Mouse (Mus musculus) hindbrain, embryonic 11.5 days (tissue): ENCODE data around the gene Slx4. TPM values are rescaled to one million over a fixed set of nuclear protein-coding genes. Genes with fewer than 3 reads are reported as not detected.

ENCODE experiments used
- ATAC-seq: fragments of 200-750 bp; cut with Nextera tagmentation; 2 replicates; pipeline ENCODE4 v1.8.0; 2017; ENCODE audit warnings: mild to moderate bottlenecking, moderate TSS enrichment, moderate library complexity; ENCODE audit not compliant: low FRiP score
- DNase-seq: peaks from one replicate; pipeline ENCODE4 v3.0.0-alpha.2; 2015; ENCODE audit warnings: low spot score
- H3K27ac ChIP-seq: fragments of 300-500 bp; sonication (generic); 2 replicates; pipeline ENCODE4 v1.5.1; 2014; ENCODE audit warnings: mild to moderate bottlenecking, low read depth, low read length
- H3K27me3 ChIP-seq: fragments of 300-500 bp; sonication (generic); 2 replicates; pipeline ENCODE4 v1.6.1; 2014; ENCODE audit warnings: mild to moderate bottlenecking, low read length, moderate library complexity, mixed read lengths; ENCODE audit not compliant: control insufficient read depth, insufficient read depth
- H3K36me3 ChIP-seq: fragments of 300-500 bp; sonication (generic); 2 replicates; pipeline ENCODE4 v1.6.1; 2014; ENCODE audit warnings: mild to moderate bottlenecking, low read length, moderate library complexity, mixed read lengths; ENCODE audit not compliant: control insufficient read depth, insufficient read depth
- H3K4me1 ChIP-seq: fragments of 300-500 bp; sonication (generic); replicated peaks from 2 replicates; pipeline ENCODE4 v1.6.1; 2014; ENCODE audit warnings: low read length, mixed read lengths; ENCODE audit not compliant: control insufficient read depth, insufficient read depth
- H3K4me2 ChIP-seq: fragments of 300-500 bp; sonication (generic); replicated peaks from 2 replicates; pipeline ENCODE4 v1.6.1; 2014; ENCODE audit warnings: mild to moderate bottlenecking, low read depth, low read length
- H3K4me3 ChIP-seq: fragments of 300-500 bp; sonication (generic); 2 replicates; pipeline ENCODE4 v1.5.1; 2014; ENCODE audit warnings: low read depth, low read length
- H3K9ac ChIP-seq: fragments of 300-500 bp; sonication (generic); 2 replicates; pipeline ENCODE4 v1.6.1; 2014; ENCODE audit warnings: low read depth, low read length
- H3K9me3 ChIP-seq: fragments of 300-500 bp; sonication (generic); 2 replicates; pipeline ENCODE4 v1.6.1; 2016; ENCODE audit warnings: low read length; ENCODE audit not compliant: control insufficient read depth
- WGBS: fragments of 180-500 bp; shearing (Covaris S2); extraction: QIAGEN DNeasy Blood & Tissue Kit; methylation state at CpG from one replicate; pipeline ENCODE4 v1.1.7; 2014; 5-methylcytosine and 5-hydroxymethylcytosine counted together
- polyA plus RNA-seq: library from polyadenylated mRNA; unstranded; fragments of >200 nt; fragmentation: Nextera tagmentation; extraction: Ambion mirVana; gene quantifications from 2 replicates; pipeline ENCODE4 v1.2.1, GENCODE M21; 2014

Slx4 gene
- polyA plus RNA-seq, 1 experiment from 2014 or later = 28.2 TPM

- Histone ChIP-seq H3K9me3 (no peaks in the 10 kb centered on the region), H3K9ac (no peak overlapping the region), H3K4me3 (no peak overlapping the region), H3K4me2 (no peak overlapping the region), H3K27me3 (no peaks in the 10 kb centered on the region), H3K27ac (no peak overlapping the region), H3K36me3 (peaks cover 4% of the 10 kb centered on the region; the same call in 1 of the 2 replicates), H3K4me1 (no peaks in the 10 kb centered on the region)
- 89% methylated on average over 2 of the region's 2 CpGs for WGBS
- ATAC-seq = no peak
- no peak for DNase-seq
These were observed 32.0 kb upstream of the Slx4 start for GRCm38 (mm10) chr16:4035575-4035974.

GRCm38 (mm10) chr16:4034476-4034875 lies 30.9 kb upstream of the Slx4 start:
- 88% methylated on average over 3 of the region's 3 CpGs for WGBS
- Histone ChIP-seq H3K4me3 (no peak overlapping the region), H3K36me3 (no peaks in the 10 kb centered on the region), H3K27ac (no peak overlapping the region), H3K27me3 (no peaks in the 10 kb centered on the region), H3K4me1 (no peaks in the 10 kb centered on the region), H3K9ac (no peak overlapping the region), H3K4me2 (no peak overlapping the region), H3K9me3 (no peaks in the 10 kb centered on the region)
- ATAC-seq (no peak), DNase-seq (no peak)

- Histone ChIP-seq H3K4me2 (no peak overlapping the region), H3K4me1 (no peaks in the 10 kb centered on the region), H3K9me3 (no peaks in the 10 kb centered on the region), H3K27me3 (no peaks in the 10 kb centered on the region), H3K36me3 (no peaks in the 10 kb centered on the region), H3K27ac (no peak overlapping the region), H3K9ac (no peak overlapping the region), H3K4me3 (no peak overlapping the region)
- ATAC-seq (no peak), DNase-seq (no peak)
- WGBS = 70% methylated on average over 5 of the region's 5 CpGs
These were observed 30.4 kb upstream of the Slx4 start for GRCm38 (mm10) chr16:4033971-4034370.

GRCm38 (mm10) chr16:4032341-4032748 lies 28.8 kb upstream of the Slx4 start:
- DNase-seq (no peak), ATAC-seq (no peak)
- H3K27me3 ChIP-seq = no peaks in the 10 kb centered on the region
- WGBS = 88% methylated on average over 6 of the region's 6 CpGs
- H3K4me1 ChIP-seq = no peaks in the 10 kb centered on the region
- H3K36me3 ChIP-seq = no peaks in the 10 kb centered on the region
- no peak overlapping the region for H3K27ac ChIP-seq
- no peaks in the 10 kb centered on the region for H3K9me3 ChIP-seq
- H3K4me3 ChIP-seq = no peak overlapping the region
- H3K9ac ChIP-seq = no peak overlapping the region
- H3K4me2 ChIP-seq = no peak overlapping the region

GRCm38 (mm10) chr16:4031441-4032274 lies 28.1 kb upstream of the Slx4 start:
- Histone ChIP-seq H3K27me3 (no peaks in the 10 kb centered on the region), H3K9ac (no peak overlapping the region), H3K36me3 (no peaks in the 10 kb centered on the region), H3K4me2 (no peak overlapping the region), H3K4me1 (no peaks in the 10 kb centered on the region), H3K9me3 (no peaks in the 10 kb centered on the region), H3K27ac (no peak overlapping the region), H3K4me3 (no peak overlapping the region)
- no peak for DNase-seq
- WGBS = 67% methylated on average over 4 of the region's 6 CpGs
- ATAC-seq = no peak

GRCm38 (mm10) chr16:4030501-4030900 lies 26.9 kb upstream of the Slx4 start:
- no peak overlapping the region for H3K4me2 ChIP-seq
- ATAC-seq (no peak), DNase-seq (no peak)
- no peaks in the 10 kb centered on the region for H3K9me3 ChIP-seq
- no peak overlapping the region for H3K27ac ChIP-seq
- H3K4me1 ChIP-seq = no peaks in the 10 kb centered on the region
- H3K9ac ChIP-seq = no peak overlapping the region
- no peaks in the 10 kb centered on the region for H3K27me3 ChIP-seq
- H3K36me3 ChIP-seq = no peaks in the 10 kb centered on the region
- WGBS = 94% methylated on average over 10 of the region's 10 CpGs
- H3K4me3 ChIP-seq = no peak overlapping the region

- Histone ChIP-seq H3K9me3 (no peaks in the 10 kb centered on the region), H3K9ac (no peak overlapping the region), H3K27ac (no peak overlapping the region), H3K4me1 (no peaks in the 10 kb centered on the region), H3K4me2 (no peak overlapping the region), H3K27me3 (no peaks in the 10 kb centered on the region), H3K36me3 (no peaks in the 10 kb centered on the region), H3K4me3 (no peak overlapping the region)
- WGBS = 79% methylated on average over 5 of the region's 5 CpGs
- ATAC-seq (no peak), DNase-seq (no peak)
These were observed 25.8 kb upstream of the Slx4 start for GRCm38 (mm10) chr16:4029371-4029841.

- WGBS = 86% methylated on average over 3 of the region's 3 CpGs
- Histone ChIP-seq H3K27ac (no peak overlapping the region), H3K4me2 (no peak overlapping the region), H3K4me1 (no peaks in the 10 kb centered on the region), H3K27me3 (no peaks in the 10 kb centered on the region), H3K4me3 (no peak overlapping the region), H3K9ac (no peak overlapping the region), H3K9me3 (no peaks in the 10 kb centered on the region), H3K36me3 (no peaks in the 10 kb centered on the region)
- ATAC-seq (no peak), DNase-seq (no peak)
These were observed 23.6 kb upstream of the Slx4 start for GRCm38 (mm10) chr16:4027211-4027610.

GRCm38 (mm10) chr16:4026672-4027071 lies 23.1 kb upstream of the Slx4 start:
- Histone ChIP-seq H3K27ac (no peak overlapping the region), H3K4me3 (no peak overlapping the region), H3K27me3 (no peaks in the 10 kb centered on the region), H3K9ac (no peak overlapping the region), H3K36me3 (no peaks in the 10 kb centered on the region), H3K4me2 (no peak overlapping the region), H3K9me3 (no peaks in the 10 kb centered on the region), H3K4me1 (no peaks in the 10 kb centered on the region)
- ATAC-seq (no peak), DNase-seq (no peak)
- WGBS = 56% methylated on average over 1 of the region's 1 CpGs
